Mouse (Mus musculus): ENCODE results near the gene Ppp2r1b.

The Ppp2r1b gene

DNA sequence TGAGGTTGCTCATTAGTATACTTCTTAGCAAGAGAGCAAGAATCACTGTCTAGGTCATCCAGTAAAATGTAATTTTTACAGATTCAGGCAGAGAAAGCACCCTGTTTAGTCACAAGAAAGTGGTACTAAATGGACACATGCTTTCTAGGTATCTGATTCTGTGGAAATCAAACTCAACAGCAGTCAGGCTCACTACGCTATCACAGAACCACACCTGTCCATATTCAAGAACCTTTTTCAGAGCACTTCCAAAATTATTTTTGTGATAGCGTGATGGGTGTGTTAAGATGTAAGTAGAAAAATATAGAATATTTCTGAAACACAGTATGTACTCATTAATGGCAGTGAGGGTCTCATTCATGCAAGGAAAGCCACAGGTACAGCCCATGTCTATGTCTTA, 74.5 kb downstream of the Ppp2r1b start:
- DNase-seq (ENCODE audit: low spot score), result no peak

DNA sequence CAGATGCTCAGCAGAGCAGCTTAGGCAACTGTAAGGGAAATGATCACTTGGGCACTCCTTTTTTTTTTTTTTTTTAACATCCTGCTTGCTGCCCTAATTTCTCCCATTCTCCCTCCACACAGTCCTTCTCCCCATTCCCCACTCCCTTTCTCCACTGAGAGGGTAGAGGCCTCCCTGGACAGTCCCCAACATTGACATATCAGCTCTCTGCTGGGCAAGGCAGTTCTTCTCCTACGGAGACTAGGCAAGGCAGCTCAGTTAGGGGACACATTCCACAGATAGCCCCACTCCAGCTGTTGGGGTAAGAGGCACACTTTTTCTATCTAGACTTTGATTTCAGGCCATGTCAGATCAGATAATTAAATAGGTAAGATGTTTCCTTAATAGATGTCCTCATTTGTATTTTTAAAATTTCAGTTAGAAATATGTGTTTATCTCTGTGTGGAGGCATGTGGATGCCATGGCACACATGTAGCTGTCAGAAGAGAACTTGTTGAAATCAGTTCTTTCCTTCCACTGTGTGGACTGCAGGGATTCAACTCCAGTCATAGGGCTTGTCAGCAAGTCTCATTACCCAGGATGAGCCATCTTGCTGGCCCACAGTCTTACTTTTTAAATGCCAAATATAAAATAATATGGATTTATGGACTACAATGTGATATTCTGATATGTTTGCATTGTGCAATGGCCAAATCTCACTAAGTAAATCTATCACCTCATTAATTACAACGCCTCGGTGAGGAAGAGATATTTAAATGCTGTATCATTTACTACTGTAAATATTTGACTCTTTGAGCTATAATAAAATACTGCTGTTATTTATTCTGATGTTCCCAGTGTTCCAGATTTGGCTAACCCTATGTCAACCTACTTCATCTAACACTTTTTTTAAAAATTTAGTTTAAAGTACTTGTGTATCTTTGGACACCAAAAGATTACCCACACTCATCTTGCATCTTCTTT, 76.1 kb downstream of the Ppp2r1b start:
- DNase-seq (ENCODE audit: low spot score), result no peak

DNA sequence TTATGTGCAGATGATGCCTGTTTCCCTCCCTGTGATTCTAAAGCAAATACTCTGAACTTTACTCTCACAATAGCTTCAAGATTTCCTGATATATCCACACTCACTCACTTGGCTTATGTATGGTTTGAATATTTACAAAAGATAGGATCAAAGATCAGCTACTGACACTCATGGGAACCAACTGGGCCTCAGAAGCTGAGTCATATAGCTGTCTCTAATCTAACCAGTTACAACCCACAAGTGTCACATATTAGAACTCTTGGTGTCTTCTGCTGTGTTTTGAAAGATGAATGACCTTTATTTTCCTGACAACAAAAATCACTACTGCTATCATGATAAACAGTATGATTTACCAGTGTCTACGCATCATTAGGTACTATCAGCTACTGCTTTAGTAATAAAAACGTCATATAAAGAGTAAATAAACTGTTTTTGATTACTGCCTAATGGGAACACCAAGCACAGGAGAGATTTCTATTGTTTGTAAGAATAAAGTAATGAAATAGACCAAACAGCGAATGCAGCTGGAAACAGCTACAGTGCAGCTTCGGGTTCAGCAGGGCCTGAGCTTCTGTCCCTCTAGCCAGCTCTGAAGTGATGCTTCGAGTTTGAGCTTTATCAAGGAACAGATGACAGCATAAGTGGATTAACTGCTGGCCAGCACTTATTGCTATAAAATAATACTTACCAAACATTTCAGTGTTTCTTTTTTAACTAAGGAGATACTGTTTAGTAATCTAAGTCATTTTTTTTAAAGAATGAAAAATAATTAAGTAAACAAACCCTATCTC, 77.5 kb downstream of the Ppp2r1b start:
- DNase-seq (ENCODE audit: low spot score), result no peak

DNA sequence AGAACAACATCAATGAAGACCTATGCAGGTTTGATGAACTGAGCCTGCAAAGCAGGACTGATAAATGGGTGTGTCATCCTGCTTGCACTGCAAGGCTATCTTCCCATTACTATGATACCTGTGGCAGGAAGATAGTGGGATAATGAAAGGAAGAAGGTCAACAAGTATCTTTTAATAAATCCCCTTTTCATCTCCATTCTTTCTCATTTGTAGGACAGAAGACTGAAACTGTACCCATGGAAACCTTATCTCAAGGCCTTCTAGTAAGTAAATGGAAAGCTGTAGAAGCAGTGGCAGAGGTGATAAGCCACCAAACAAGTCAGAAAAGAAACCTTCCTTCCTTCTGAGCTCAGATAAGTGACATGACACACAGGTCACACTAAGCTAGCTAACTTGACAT, 79.4 kb downstream of the Ppp2r1b start:
- DNase-seq (ENCODE audit: low spot score), result no peak

DNA sequence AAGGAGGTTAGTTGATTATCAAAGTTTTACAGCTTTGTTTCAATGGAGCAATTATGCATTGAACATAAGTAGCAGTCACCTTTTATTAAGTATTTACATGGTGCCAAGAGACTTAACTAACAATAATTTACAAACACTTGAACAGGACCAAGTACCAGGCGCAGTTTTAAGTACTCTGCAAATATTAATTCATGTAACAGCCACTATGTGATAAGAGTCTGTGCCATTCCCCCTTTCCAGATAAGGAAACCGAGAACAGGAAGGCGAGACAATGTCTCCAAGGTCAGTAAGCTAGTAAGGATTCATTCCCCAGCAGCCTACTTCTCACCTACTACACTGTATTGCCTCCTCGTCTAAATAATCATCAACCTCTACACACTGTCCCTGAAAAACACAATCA, 80.7 kb downstream of the Ppp2r1b start:
- no peak for DNase-seq (ENCODE audit: low spot score)

DNA sequence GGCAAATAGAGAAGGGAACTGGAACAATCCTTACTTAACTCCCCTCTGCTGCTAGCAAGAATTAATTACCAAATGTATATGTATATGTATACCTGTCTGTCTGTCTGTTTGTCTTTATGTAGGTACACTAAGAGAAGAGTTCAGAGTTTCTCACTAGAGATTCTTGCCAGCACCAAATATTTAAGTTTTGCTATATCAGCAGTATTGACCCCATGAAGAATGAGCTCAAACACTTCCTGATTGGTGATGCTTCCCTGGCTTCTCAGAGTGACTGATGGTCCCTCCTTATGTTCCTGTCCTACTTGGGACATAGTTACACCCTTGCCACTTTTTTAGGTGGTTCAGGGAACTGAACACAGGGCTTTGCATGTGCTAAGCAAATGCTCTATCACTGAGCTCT, 84.9 kb downstream of the Ppp2r1b start:
- no peak for DNase-seq (ENCODE audit: low spot score)

DNA sequence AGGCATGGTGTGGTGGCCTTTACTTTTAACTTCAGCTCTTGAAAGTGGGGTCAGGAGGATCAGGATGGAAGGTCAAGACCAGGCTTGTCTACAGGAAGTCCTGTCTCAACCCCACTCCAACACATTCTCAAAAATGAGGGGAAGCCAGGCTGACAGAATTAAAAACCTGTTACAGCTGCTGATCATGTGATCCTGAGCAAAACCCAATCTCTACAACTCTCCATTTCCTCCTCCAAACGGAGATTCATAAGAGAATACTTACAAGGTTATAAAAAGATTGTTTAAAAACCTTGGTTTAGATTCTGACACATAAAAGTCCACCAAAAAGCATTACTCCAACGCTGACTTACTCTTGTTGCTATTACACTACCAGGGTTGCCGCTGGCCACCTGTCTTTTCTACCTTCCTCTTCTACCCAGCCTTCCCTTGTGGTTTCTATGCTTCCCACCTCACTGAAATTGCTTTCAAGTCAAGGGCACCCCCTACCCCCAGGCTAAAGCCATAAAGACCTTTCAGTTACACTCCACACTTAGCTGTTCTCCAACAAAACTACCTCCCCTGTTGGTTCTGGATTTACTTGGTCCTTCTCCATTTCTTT, 96.8 kb downstream of the Ppp2r1b start:
- no peak for DNase-seq (ENCODE audit: low spot score)

DNA sequence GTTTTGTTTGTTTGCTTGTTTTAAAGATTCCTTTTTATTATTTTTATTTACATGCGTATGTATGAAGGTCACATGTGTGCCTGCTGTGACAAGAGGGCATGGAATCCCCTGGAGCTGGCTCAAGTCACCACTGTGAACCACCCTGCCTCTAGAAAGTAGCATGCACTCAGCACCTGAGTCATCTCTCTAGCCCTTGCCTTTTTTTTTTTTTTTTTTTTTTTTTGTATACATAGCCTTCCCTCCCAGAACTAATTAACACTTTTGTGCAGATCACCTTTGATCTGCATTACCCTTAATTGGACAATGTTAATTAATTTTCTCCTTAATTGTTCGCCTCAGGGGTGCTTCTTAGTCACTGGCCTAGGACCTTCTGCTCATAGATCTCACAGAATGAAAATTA, 97.6 kb downstream of the Ppp2r1b start:
- DNase-seq (ENCODE audit: low spot score), result no peak

Data from MN1 (cell line).